Mouse (Mus musculus) forebrain, embryonic 13.5 days (tissue): ENCODE measurements around the gene Sap18b. TPM values are rescaled to one million over a fixed set of nuclear protein-coding genes. Genes with fewer than 3 reads are reported as not detected.
A peak's percentile ranks its signal among the peaks of the same experiment; 100 is the strongest.
"Not testable (repeated sequence)": the region's sequence is repeated elsewhere in the genome, so short reads cannot be mapped to it uniquely, and the experiment has no call there.

Source experiments
- ATAC-seq: fragments of 200-750 bp; cut with Nextera tagmentation; 2 replicates; pipeline ENCODE4 v1.8.0; 2017
- H3K27ac ChIP-seq: fragments of 300-500 bp; sonication (generic); 2 replicates; pipeline ENCODE4 v1.5.1; 2015; ENCODE audit warnings: inconsistent platforms, mild to moderate bottlenecking, moderate library complexity
- H3K27me3 ChIP-seq: fragments of 300-500 bp; sonication (generic); 2 replicates; pipeline ENCODE4 v1.6.1; 2015; ENCODE audit warnings: mild to moderate bottlenecking, inconsistent platforms
- H3K36me3 ChIP-seq: fragments of 300-500 bp; sonication (generic); 2 replicates; pipeline ENCODE4 v1.6.1; 2015; ENCODE audit warnings: mild to moderate bottlenecking, inconsistent platforms; ENCODE audit not compliant: poor library complexity, severe bottlenecking
- H3K4me1 ChIP-seq: fragments of 300-500 bp; sonication (generic); 2 replicates; pipeline ENCODE4 v1.6.1; 2015; ENCODE audit warnings: inconsistent platforms
- H3K4me2 ChIP-seq: fragments of 300-500 bp; sonication (generic); 2 replicates; pipeline ENCODE4 v1.6.1; 2015; ENCODE audit warnings: inconsistent platforms, mild to moderate bottlenecking, moderate library complexity
- H3K4me3 ChIP-seq: fragments of 300-500 bp; sonication (generic); 2 replicates; pipeline ENCODE4 v1.5.1; 2015; ENCODE audit warnings: mild to moderate bottlenecking, inconsistent platforms
- H3K9ac ChIP-seq: fragments of 300-500 bp; sonication (generic); 2 replicates; pipeline ENCODE4 v1.6.1; 2015; ENCODE audit warnings: mild to moderate bottlenecking, inconsistent platforms
- H3K9me3 ChIP-seq: fragments of 300-500 bp; sonication (generic); replicated peaks from 2 replicates; pipeline ENCODE4 v1.6.1; 2016; ENCODE audit warnings: inconsistent platforms
- WGBS: fragments of 180-500 bp; shearing (Covaris S2); methylation state at CpG from one replicate; pipeline ENCODE4 v1.1.7; 2015; 5-methylcytosine and 5-hydroxymethylcytosine counted together
- polyA plus RNA-seq: library from polyadenylated mRNA; unstranded; fragments of >200 nt; fragmentation: Nextera tagmentation; extraction: Ambion mirVana; gene quantifications from 2 replicates; pipeline ENCODE4 v1.2.1, GENCODE M21; 2015

Gene Sap18b
- polyA plus RNA-seq, 1 experiment from 2014 or later = 343 TPM

DNA sequence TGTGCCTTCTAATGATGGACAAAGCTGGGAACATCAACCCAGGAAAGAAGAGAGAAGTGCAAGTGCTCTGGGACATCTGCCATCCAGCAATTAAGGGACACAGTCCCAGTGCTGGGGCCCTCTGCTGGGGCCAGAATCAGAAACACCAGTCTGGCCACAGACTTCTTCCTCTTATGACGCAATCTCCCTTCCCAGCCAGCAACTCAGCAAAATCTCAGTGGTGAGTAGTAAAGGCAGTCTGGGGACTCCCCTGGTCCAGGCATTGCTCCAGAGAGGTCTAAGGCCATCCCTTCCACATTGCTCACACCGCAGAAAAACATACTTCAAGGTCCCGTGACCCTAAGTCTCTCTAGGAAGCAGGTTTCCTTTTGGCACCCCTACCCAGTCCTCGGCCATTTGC lies 27.1 kb downstream of the Sap18b start:
- 80% methylated on average over 4 of the region's 4 CpGs for WGBS
- H3K27ac ChIP-seq = no peak overlapping the region
- H3K4me1 ChIP-seq = peaks cover 13% of the 10 kb centered on the region
- peaks cover 9% of the 10 kb centered on the region for H3K36me3 ChIP-seq
- H3K4me2 ChIP-seq = peak overlapping the region; percentile 75
- H3K9ac ChIP-seq = peak overlapping the region; percentile 73
- H3K4me3 ChIP-seq = peak overlapping the region; percentile 62
- no peak for ATAC-seq
- no peaks in the 10 kb centered on the region for H3K27me3 ChIP-seq
- H3K9me3 ChIP-seq = no peaks in the 10 kb centered on the region

DNA sequence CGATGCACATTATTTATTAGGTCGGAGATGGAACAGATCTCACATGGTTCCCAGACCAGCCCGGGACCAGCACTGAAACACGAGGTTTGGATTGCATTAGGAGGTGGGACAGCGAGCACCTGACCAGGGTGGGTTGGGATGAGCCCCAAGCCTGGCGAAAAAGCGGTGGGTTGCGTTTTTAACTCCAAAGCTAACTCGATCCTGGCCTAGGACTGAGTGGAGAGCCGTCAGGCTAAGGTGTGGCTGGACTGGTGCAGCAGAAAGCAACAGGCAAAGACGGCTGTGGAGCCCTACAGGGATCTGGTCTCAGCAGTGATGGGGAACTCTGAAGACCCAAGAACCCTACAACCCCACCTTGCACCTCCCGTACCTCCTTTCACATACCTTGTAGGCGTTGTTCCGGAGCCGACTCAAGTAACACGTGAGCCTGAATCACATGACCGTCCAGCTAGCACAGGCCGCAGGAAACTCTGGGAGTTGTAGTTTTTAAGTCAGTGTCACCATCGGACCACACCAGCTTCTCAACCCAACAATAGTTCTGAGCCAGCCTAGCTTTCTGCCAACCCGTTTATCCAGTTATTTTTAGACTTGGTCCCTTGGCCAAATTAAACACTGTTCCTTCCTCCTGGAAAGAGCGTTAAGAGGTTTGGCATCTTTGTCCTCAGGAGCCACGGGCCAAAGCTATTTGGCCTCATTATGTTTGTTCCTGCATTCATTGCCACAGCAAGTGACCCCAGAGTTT lies 28.1 kb downstream of the Sap18b start, which contains the start of gene Slc38a7:
Gene Slc38a7, minus strand, starts transcription at position 438 of the 742 bp plus-strand sequence.
- H3K27ac ChIP-seq = no peak within 1 kb of the TSS
- peaks cover 4% of the 10 kb centered on the region for H3K36me3 ChIP-seq
- ATAC-seq = peak; percentile 98
- H3K9me3 ChIP-seq = no peaks in the 10 kb centered on the region
- 17% methylated on average over 22 of the region's 22 CpGs for WGBS
- peak within 1 kb of the TSS; percentile 73 for H3K9ac ChIP-seq
- H3K4me1 ChIP-seq = peaks cover 13% of the 10 kb centered on the region
- peak within 1 kb of the TSS; percentile 62 for H3K4me3 ChIP-seq
- no peaks in the 10 kb centered on the region for H3K27me3 ChIP-seq
- H3K4me2 ChIP-seq = peak within 1 kb of the TSS; percentile 75

DNA sequence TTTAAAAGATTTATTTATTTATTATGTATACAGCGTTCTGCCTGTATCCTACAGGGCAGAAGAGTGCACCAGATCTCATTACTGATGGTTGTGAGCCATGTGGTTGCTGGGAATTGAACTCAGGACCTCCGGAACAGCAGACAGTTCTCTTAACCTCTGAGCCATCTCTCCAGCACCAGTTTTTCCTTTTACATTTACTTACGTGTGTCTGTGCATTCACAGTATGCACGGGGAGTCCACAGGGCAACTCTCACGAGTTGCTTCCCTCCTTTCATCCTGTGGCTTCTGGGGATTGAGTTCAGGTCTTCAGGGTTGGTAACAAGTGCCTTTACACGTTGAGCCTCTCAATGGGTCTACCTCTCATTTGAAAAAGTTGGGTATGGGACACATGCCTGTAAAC lies 29.0 kb downstream of the Sap18b start:
- no peak overlapping the region for H3K27ac ChIP-seq
- no peaks in the 10 kb centered on the region for H3K9me3 ChIP-seq
- H3K36me3 ChIP-seq = no peaks in the 10 kb centered on the region
- no peak for ATAC-seq
- no peaks in the 10 kb centered on the region for H3K27me3 ChIP-seq
- H3K9ac ChIP-seq = no peak overlapping the region
- no peak overlapping the region for H3K4me3 ChIP-seq
- 88% methylated on average over 6 of the region's 6 CpGs for WGBS
- H3K4me2 ChIP-seq = no peak overlapping the region
- peaks cover 13% of the 10 kb centered on the region for H3K4me1 ChIP-seq

DNA sequence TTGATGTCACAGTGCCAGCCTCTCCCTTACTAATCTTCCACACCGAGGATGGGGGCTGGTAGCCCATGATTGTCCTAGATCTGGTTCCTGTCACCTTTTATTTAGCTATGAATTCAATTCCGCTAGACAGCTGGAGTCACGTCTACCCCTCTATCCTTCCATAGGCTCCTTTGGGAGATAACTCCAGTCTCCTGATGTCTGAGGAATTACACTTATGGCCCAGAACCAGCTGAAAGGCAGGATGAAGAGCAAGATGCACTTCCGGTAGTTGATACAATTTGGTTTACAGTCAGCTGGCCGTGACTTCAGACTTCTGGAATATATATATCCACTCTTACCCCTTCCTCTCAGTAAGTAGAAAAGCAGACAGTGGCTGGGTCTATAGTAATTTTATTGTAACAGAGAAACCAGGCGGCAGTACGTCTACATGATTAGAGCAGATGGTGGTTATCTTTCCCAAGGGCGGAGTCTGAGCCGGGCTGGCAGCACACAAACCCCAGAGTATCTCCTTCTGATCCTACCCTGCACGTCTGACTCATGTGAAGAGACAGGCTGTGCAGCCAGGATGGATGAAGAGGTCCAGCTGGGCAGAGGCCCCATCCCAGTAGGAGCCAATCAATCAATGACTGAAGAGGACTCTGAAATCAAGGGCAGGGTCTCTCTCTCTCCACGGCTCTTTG lies 38.8 kb downstream of the Sap18b start:
- not testable (repeated sequence) for H3K27me3 ChIP-seq, ATAC-seq, H3K9me3 ChIP-seq, H3K4me1 ChIP-seq, H3K4me2 ChIP-seq, H3K4me3 ChIP-seq, H3K9ac ChIP-seq, H3K27ac ChIP-seq
- 89% methylated on average over 10 of the region's 11 CpGs for WGBS
- H3K36me3 ChIP-seq = peaks cover 58% of the 10 kb centered on the region

DNA sequence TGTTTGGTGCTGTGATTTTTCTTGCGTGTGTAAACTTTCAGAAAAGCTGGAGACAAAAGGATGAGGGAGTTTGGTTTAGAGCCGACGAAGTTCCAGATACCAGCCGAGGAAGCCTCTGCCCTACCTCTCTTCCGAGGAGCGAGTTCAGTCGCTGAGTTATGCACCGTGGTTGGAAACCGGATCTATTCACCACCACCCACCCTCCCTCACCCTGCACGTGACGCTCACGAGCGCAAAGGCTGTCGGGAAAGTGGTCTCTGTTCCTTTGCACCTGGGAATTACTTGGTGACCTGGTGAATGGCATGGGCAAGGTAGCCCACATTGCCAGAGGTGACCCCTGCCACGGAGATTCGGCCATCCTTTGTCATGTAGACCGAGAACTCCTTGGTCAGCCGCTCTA lies 39.7 kb downstream of the Sap18b start:
- 94% methylated on average over 18 of the region's 18 CpGs for WGBS
- H3K27me3 ChIP-seq, H3K27ac ChIP-seq, H3K4me2 ChIP-seq, H3K4me3 ChIP-seq, H3K4me1 ChIP-seq, H3K9me3 ChIP-seq, H3K9ac ChIP-seq, ATAC-seq: not testable (repeated sequence)
- H3K36me3 ChIP-seq = peaks cover 68% of the 10 kb centered on the region

DNA sequence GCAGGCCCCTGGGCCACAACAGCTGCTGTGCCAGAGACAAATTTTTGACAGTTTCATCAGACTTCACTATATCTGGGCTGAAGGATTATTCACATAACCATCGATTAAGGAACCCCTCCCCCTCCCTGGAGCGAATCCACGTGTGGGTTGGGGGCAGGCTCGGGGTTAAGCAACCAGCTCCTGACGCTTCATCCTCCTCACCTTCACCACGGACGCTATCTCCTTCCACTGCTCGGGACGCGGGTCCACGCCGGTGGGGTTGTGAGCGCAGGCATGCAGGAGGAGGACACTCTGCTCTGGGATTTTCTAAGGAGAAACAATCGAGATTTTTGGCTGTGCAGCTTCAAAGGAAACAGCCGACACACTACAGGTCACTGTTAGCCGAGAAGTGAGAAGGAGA lies 46.5 kb downstream of the Sap18b start:
- Histone ChIP-seq H3K4me1 (no peaks in the 10 kb centered on the region), H3K9ac (no peak overlapping the region), H3K36me3 (peaks cover 98% of the 10 kb centered on the region), H3K9me3 (no peaks in the 10 kb centered on the region), H3K4me3 (no peak overlapping the region), H3K27ac (no peak overlapping the region), H3K4me2 (no peak overlapping the region), H3K27me3 (no peaks in the 10 kb centered on the region)
- 93% methylated on average over 16 of the region's 16 CpGs for WGBS
- ATAC-seq = no peak

DNA sequence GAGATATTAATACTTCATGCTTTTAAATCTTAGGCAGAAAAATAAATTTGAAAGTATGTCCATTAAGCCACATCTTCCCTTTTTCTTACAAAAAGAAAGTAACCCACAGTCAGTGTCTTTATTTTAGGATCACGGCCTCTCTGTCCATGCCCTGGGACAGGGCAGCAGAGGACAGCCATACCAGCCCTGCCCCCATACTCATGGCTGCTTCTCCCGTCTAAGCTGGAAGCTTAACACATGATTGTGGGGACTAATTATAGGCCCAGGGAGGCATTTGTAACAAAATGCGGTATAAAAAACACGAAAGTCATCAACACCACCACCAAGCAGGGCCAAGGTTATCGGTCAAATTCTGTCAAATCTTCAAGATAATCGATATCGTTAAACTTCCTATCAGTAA lies 50.1 kb downstream of the Sap18b start:
- no peak overlapping the region for H3K4me2 ChIP-seq
- WGBS = 93% methylated on average over 7 of the region's 7 CpGs
- ATAC-seq = no peak

More for the DNA sequence above, 50.1 kb downstream of the Sap18b start:
- no peak overlapping the region for H3K27ac ChIP-seq
- no peaks in the 10 kb centered on the region for H3K27me3 ChIP-seq
- H3K4me1 ChIP-seq = peaks cover 19% of the 10 kb centered on the region
- no peak overlapping the region for H3K9ac ChIP-seq
- H3K36me3 ChIP-seq = peaks cover 71% of the 10 kb centered on the region
- no peak overlapping the region for H3K4me3 ChIP-seq
- H3K9me3 ChIP-seq = no peaks in the 10 kb centered on the region

Other genes with a start within 250 kb of the Sap18b start
- gene Prss54, start 249.0 kb upstream of the Sap18b start, polyA plus RNA-seq = not detected in 2 replicates
- 19.4 and 21.3 TPM in 2 replicates for gene Gins3, start 191.9 kb upstream of the Sap18b start, polyA plus RNA-seq
- 76.9 and 103 TPM in 2 replicates for gene Ndrg4, start 148.4 kb upstream of the Sap18b start, polyA plus RNA-seq
- 22.3 and 30.5 TPM in 2 replicates for gene Setd6, start 109.5 kb upstream of the Sap18b start, polyA plus RNA-seq
- gene Cnot1, start 17.9 kb upstream of the Sap18b start, polyA plus RNA-seq = 50.3 and 60.8 TPM in 2 replicates
- 19.8 and 21.9 TPM in 2 replicates for gene Slc38a7, start 28.2 kb downstream of the Sap18b start, polyA plus RNA-seq
- 150 and 159 TPM in 2 replicates for gene Got2, start 63.2 kb downstream of the Sap18b start, polyA plus RNA-seq